Mouse (Mus musculus) frontal cortex, adult (tissue): ENCODE measurements at regions not wholly inside any gene's neighbourhood (a gene's known extent, or its start where the extent isn't known, plus 50 kb on each side); places are given as distances from the start of the nearest gene placed in this dataset.

Experiments
- ATAC-seq: cut with Nextera tagmentation; 2 replicates; pipeline ENCODE4 v1.9.2; 2017; ENCODE audit warnings: mild to moderate bottlenecking, moderate library complexity, mixed read lengths; ENCODE audit not compliant: low TSS enrichment

DNA sequence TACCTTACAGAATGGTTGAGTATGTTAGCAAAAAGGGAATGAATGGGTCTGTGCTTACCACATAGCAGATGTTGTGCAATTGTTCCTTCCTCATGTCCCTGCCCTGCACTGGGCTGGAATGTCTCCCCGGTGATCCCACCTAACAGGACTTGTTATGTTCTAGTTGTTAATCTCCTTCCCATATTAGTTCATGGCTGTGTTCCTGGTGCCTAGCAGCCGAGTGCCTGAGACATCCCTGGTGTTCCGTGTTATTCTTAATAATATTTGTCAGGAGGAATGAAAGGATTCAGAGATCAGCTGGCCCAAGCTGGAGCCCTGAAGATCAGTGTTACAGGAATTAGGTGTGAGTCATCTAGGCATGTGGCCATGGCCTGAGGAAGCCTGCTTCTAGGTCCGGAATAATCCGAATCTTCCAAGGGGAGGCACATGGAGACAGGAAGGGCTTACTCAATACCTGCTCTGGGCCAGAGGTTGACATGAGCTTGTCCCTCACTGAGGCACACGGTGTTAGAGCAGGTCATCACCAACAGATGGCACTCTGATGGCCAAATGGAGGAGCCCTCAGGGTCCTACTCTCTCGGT lies 171.2 kb downstream of the 4933412E24Rik start:
- ATAC-seq: no peak

DNA sequence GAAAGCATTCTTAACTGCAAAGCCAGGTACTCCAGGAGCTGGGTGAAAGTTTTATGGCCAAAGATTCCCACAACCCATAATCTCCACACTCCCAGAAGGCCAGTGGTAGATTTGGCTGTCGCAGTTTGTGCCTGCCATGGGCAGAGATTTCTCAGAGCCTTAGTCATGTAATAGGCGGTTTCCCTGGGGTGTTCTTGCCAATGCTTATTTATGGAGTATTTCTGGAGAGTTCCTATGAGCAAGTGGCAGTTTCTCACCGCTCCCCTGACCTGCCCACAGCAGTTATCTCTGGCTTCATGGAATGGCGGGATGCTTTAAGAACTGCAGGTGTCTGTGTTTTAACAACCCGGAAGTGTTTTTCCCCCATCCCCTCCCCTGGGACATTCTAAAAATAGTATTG lies 179.8 kb downstream of the 4933412E24Rik start:
- peak; percentile 85 for ATAC-seq

DNA sequence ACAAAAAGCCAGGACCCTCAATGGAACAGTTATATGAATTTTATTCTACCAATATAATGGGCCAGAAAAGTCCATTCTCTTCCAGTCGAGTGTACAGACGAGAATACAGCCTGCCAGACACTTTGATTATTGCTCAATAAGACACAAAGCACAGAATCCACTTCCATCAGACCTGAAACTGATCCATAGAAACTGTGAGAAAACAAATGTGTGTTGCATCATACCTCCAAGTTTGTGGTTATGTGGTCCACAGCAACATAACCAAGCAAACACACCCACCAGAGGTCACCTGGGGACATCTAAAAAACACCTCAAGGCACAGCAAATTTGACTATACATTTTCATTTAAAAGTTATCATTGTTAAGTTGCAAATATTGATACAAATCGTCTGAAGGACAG lies 183.2 kb downstream of the 4933412E24Rik start:
- ATAC-seq: no peak

DNA sequence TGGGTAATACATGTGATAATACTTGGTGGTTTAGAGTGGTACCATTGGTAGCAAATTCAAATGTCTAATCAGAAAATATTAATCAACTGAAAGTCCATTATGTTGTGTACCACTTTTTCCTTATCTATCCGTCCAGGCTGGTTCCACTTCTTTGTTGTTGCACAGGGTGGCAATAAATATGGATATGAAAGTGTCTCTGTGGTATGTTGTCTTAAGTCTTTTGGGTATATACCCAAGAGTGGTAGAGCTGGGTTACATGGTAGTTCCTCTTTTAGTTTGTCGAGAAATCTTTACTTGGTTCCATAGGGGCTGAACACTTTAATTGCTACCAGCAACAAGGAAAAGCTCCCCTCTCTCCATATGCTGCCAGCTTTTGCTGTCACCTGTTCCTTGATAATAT lies 184.9 kb downstream of the 4933412E24Rik start:
- no peak for ATAC-seq

DNA sequence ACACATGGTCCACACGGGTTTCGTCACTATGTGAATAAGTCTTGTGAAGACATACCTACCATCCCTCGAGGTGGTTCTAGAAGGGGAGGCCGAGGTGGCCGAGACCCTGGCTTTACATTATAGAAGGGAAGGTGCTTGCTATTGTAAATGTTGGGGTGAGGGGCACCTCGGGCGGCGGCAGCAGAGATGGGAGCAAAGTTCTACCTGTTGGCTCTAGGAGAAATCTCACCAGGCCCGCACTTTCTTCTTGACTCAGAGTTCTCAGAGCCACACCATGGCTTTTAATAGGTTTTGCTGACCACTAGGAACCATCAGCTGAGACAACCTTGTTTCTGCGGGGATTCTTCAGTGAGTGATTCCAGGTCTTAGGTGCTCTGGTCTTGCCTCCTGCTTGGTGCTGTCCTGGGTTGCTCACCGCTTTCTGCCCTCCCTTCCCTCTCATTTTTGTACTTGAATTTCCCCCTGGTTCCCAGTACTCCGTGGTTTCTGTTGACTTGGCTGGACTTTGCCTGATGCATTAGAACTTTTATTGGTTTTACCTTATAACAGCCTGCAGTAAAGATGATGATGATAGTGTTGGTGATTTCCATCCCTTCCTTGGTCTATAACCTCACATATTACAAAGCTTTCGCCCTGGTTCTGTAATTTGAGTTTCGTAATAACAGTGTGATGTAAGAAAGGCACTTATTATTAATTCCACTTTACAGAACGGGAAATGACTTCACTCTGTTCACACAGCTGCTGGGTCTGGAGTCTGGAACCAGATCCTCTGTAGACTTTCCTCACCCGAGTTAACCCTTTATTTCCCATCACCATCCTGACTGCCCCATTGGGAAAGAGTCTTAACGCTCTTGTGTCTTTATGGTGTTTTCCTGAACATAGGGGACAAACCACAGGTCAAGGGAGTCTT lies 185.6 kb downstream of the 4933412E24Rik start:
- no peak for ATAC-seq

DNA sequence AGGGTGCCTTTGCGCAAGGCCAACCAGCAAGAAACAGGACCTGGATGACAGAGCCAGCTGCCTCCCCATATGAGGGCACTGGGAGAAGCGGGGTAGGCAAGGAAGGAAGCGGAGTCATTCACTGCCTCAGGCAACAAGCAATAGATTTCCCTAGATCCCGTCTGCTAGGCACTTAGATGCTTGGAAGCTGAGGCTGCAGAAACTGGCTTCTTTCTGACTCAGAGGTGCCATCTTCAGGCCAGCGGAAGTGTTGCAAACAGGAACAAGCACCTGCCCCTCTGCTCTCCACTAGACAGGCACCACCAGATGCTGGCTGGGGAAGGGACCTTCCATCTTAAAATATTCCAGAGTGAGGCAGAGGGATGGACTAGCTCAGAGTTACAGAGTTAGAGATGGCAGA lies 188.0 kb downstream of the 4933412E24Rik start:
- peak; percentile 97 for ATAC-seq

DNA sequence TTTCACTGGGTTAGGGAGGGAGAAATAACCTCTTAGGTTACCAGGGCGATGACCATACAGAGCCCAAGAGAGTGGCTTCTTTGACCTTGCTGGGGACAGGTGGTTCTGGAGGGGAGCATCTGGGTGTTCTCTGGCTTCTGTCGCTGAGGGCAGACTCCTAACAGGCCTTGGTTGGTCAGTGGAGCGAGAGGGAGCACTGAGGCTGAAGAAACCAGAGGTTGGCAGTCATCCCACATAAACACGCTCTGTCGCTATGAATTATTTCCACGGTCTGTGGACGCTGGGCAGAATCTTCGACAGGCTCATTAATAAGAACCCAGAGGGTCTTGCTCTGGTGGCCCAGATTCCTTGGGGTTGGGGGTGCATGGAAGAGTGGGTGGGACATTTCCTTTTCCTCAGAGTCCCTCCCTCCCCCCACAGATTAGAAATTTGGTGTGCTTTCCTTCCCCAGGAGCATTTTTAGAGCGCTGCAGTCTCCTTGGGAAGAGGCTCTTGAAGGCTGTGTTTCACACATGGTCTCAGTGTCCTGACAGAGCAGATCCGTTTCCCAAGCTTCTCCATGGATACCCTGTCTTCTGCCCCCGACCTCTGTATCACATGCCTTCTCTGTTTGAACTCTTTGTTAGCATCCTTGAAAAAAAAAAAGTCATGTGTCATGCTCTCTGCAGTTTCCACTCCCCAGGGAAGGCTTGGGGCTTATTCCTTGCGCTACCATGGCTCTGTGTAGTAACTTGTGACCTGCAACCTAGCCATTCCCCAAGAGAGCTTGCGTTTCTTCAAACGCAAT lies 190.1 kb downstream of the 4933412E24Rik start:
- no peak for ATAC-seq

DNA sequence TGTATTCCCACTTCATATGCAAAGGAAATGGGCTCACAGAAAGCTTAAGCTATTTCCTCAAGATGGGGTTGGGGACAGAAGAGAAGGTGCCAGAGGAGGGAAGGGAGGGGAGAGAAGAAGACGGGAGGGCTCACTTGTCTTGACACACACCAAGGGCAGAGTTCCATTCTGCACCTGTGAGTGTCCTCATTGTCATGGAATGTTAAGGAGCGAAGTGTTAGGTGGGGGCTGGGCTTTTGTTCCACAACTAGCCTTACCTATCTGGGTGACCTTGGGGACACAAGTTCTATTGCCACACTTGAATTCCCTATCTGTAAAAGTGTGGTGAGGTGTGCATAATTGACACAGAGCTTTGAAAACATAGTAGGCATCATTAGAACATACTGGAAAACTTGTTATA lies 192.5 kb downstream of the 4933412E24Rik start:
- ATAC-seq: no peak

DNA sequence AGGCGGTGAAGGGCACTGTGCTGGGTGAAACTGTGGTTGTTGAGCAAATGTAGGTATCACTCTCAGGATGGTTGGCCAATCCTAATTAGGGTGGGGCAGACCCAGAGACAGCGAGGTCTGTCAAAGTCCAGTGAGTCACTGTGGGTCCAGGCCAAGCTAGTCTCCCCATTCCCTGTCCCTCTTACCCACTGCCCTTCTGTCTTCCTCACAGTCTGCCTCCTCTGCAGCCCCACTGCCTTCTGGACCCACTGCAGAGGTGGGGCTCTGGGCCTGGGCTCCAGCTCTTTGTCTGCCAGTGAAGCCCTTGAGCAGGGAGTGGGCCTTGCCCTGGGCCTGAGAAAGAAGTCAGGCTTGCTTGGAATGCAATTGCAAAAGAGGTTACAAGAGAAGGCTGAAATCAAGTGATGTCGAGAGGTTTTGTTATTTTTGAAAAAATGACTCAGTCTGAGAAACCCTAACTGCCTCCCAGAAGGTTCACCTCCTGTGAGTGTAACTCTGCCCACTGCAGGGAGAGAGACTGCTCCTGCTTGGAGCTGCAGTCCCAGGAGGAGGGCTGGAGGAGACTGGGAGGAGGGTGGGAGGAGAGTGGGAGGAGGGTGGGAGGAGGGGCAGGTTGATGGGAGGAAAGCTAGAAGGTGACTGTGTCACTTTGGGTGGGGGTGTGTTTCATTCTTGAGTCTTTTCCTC lies 193.3 kb downstream of the 4933412E24Rik start:
- ATAC-seq: peak; percentile 45

DNA sequence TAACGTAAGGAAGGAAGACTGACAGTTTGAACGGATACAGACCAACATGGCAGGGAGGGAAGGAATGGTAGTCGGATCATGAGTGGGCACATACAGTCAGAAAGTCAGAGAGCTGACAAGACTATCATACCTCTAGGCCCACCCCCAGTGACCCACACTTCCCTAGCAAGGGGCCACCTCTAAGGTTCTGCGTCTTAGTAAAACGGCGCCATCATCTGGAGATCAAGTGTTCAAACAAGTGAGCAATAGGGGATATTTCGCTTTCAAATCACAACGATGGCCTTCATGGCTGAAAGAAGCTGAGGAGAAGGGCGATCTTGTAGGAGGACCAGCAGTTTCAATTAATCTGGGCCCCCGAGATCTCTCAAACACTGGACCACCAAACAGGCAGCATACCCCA lies 196.1 kb downstream of the 4933412E24Rik start:
- no peak for ATAC-seq

DNA sequence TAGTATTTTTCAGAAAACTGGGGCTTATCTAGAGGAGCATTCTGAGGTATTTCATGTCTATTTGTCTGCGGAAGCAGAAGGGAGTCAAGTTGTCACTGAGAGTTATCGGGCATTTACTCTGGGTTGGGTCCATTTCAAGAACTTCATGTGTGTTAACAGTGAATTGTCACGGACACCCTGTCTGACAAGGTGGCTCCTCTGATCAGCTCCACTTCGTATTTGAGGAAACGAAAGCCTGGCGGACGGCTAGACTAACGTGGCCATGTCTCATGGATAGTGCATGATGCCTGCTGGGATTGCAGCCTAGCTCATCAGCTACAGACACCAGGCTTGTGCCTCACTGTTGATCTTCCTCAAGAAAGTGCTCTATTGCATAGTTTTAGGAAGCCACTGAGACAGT lies 200.4 kb downstream of the 4933412E24Rik start:
- no peak for ATAC-seq

DNA sequence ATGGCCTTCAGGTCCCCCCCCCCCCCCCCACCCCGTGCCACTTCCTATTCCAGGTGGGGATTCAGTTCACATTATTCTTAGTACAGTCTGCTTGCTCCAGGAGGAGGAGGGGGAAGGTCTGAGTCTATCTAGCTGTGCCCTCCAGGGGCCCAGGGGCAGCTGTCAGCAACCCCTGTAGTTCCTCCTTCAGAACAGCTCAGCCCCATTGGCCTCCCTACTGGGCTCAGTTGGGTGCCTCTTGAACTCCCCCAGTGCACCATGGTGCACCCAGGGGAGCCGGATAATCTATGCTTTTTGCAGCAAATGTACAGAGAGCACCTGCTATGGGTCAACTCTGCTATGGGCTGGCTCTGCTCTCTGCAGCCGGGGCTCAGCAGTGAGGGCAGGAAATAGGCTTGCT lies 204.8 kb downstream of the 4933412E24Rik start:
- no peak for ATAC-seq

DNA sequence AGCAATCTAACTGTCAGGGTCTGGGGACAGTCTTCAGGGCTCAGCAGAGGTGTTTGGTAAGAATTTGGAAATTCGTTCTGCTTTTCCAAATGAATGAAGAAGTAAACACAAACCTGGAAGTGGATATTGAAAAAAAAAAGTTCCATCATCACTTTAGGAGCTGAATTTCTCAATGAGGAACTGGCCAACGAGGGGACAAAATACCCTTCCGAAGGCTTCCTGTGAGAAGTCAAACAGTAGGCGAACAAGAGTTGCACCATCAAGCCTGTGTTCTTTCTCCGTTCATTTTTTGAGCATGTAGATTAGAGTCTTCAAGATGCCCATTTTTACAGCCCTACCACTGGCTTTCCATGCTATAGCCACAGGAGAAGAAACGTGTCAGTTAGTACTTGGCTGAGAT lies 207.1 kb downstream of the 4933412E24Rik start:
- no peak for ATAC-seq

DNA sequence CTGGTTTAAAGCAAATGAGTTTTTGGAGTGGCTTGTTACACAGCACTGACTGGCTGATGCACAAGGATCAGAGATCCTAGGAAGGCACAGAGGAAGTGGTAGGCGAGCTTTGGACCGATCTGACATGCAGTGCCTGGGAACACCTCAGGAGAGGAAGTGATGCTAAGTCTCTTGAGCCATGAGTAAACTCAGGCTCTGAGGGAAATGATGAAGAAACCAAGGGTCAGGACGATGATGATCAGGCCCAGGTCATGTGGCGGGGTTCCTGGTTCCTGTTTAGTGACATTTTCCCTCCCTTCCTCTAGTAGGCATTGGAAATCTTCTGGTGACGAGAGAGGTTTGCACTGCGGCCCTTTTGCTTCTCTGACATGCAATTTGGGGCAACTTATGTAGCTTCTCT lies 208.7 kb downstream of the 4933412E24Rik start:
- no peak for ATAC-seq

DNA sequence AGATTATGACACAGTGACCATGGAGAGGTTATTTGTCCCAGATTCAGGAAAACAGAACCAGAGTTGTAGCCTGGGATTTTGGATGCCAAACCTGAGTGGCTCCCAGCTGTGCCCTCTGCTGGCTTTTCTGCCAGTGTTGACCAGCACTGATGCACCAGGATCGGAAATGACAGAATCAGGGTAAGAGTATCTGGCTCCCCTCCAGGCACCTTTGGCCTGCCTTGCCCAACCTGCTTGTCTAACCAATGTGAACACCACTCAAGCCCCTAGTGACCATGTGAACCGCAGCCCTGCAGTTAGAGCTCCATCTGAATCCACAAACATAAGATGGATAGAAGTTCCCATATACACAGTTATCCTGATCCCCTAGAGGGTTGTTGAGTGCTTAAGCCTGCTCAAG lies 210.6 kb downstream of the 4933412E24Rik start:
- no peak for ATAC-seq

DNA sequence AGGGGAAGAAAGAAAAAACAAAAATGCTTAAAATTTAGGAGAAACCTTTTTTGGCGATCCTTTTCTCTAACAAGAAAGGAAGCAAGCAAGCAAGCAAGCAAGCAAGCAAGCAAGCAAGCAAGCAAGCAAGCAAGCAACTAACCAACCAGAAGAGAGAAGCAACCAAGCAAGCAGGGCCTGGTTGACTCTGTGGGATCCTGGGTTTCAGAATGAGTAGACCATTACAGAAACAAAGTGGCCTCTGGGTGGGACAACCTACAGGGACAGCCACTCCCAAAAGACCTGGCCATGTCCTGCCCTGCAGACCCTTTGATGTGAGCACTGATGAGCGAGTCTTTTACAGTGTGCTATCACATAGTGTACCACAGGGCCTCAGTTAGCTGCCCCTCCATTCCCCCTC lies 211.6 kb downstream of the 4933412E24Rik start:
- no peak for ATAC-seq

DNA sequence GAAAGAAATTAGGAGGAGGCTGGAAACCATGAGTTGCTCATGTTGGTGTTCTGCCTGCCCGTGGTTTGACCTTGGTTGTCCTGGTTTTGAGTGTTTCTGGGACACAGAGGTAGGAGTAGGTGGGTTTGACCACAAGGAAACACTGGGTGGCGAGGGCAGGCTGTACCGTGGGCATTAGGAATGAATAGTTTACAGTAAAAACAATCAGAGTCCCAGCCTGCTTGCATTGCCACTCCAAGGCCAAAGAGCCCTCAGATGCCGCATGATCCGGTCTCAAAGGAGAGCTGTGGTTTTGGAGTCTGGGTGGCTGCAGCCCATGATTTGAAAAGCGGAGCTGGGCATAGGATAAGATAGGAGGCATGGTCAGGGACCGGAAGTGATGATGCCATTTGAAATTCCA lies 212.0 kb downstream of the 4933412E24Rik start:
- no peak for ATAC-seq

DNA sequence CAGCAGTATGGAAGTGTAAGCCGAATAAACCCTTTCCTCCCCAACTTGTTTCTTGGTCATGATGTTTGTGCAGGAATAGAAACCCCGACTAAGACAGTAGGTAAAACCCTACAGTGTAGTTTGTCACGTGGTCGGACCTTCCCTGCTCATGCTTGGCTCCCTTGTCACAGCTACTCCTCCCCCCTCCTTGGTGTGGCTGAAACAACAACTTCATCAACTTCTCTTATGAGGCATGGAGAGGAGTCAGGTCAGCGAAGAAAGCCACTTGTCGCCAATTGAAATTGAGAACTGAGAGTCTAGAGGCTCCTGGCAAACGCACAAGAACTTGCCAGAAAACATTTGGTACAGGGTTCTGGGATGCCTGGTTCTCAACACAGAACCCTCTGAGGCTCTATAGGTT lies 214.1 kb downstream of the 4933412E24Rik start:
- ATAC-seq: no peak

DNA sequence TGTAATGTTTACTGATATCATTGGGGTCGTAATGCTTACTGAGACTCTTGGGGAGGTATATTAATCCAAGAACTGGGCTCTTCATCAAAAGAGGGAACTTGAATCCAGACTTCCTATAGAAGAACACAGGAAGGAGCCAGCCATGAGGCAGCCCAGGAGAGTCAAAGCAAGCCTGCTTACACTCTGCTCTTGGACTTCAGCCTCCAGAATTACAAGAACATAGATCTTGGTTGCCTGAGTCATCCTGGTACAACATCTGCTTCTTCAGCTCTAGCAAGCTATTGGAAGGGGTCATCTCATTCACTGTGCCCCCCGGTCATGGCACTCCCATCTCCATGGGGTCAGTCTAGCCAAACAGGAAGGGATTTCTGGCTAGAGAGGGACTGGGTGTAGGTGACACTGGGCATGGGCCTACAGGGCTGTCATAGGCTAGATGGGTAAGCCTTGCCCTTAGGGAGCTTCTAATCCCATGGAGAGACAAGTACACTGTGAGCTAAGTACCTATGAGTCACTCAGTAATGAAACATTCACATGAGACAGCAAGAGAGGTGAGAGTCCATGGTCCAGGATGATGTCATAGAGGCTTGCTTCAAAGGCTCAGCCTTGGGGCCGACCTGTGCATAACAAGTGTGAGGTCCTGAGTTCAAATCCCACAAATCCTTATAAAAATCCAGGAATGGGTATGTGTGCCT lies 217.1 kb downstream of the 4933412E24Rik start:
- ATAC-seq: no peak

DNA sequence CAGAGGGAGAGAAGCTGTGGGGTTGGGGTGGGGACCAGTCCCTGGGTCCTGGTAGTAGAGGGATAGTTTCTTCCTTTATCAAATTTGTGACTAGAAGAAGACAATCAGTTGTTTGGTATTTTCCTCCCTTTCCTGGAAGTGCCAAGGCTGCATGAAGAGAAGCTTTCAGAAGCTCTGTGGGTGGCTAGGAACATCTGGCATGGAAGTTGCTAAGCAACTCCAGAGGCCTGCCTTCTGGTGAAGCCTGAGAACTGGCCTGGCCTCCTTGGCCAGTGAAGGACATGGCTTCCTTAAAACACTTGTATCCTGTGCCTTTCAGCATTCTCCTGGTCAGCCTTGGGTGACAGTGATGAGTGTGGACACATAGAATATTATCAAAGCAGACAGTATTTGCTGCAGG lies 217.9 kb downstream of the 4933412E24Rik start:
- ATAC-seq: peak; percentile 66

DNA sequence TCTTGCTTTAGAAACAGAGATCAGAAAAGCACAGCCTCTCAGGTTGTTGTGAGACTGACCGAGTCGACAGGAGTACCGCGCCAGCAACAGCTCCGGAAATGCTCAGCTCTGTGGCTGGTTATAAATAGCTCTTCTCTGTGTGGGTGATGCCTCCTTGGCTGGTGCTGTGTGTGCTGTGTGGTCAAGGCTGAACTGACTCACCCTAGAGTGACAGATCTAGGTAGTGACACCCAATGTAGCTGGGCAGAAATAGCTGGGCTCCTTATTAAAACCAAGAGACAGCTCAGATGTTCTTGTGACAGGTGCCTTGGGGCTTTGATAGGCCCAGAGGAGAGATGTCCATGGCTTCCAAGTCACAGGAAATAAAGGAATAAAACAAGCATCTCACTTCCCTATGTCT lies 220.7 kb downstream of the 4933412E24Rik start:
- ATAC-seq: peak; percentile 96
